Mouse (Mus musculus): ENCODE data around the gene Slc2a9.

The Slc2a9 gene

DNA sequence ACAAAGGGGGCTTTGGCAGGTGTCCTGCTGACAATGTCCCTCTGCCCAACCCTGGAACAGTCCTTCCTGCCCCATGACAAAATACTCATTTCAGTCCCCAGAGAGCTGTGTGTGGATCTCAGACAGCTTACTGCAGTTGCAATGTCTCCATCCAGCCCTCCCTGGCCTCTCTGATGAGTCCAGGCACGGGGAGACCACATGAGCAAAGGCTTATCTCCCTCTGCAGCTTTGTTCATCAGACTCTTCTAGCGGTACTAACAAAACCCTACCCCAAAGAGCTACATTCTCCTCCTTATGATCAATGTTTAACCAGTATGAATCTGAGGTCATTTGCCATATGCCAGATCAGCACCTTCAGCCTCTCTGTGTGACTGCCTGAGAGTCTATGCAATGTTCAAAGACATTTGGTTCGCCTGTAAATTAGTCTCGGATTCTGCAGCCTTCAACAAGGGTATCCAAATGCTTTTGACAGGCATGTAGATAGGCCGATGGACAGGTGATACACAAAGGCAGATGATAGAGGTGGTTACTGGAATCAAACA, 36.3 kb downstream of the Slc2a9 start:
- no peak for DNase-seq

DNA sequence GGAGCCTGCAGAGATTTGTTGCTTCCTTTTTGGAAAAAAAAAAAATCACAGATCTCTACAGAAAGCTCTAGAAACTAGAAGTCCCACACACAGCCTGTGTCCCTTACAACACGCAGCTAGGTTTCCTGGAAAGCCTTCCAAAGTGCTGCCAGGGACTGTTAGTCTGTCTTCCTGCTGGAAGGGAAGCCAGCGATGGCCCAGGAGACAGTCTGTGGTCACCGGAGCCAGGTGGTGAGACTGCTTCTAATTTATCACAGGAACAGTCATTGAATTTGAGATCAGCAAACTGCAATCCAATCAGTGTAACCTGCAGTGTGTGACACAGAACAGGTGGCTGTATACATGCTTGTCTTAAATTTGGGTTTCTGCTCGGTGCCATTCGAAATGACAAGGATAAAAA, 41.7 kb downstream of the Slc2a9 start:
- no peak for DNase-seq

DNA sequence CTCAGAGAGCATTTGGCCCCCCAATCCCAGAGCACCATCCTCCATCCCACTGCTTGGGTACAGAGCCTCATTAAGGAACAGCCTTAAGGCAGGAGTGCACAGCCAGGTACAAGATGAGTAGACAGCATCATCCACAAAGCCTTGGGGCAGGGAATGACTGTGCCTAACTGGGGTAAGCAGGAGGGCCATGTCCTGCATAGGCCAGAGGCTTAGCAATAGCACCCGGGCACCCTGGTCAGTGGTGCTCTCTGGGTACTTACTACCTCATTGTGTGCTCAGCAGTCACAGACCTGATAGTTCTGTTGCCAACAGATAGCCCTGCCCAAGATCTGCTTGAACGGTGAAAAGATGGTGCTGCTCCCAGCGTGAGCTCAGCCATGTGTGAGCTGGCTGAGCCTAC, 52.0 kb downstream of the Slc2a9 start:
- DNase-seq = no peak

DNA sequence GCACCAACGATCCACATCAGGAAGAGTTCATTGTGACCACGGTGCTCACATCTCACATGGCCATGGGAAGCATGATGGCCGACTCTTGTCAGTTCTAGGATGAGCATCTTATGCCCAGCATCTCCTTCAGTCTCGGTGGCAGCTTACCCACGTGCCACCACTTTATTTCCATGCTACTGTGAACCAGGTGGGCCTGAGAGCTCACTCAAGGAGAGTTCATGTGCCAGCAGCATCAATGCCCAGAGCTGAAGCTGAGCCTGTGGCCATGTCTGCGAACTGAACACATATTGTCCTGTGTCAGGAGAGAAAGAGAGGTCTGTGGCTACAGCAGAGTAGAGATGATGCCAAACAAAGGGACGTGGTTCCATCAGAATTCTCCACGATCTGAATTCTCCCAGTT, 53.3 kb downstream of the Slc2a9 start:
- DNase-seq = no peak

DNA sequence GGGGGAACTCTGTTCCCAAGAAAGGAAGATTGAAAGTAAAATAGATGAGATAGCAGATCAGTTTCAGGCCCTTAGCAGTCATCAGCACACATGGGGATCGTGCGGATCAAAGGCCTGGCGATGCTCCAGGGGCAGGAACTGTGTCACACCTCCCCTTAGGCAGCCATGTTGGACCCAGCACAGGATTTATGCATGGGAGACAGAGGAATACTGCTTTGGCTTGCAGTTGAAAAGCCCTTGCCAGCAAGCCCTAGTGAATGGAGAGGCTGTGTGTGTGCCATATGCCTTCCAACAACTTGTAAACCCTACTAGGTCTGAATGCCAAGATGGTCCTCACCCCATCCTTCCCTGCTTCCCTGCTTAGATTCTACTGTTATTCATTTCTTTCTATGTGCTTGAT, 54.8 kb downstream of the Slc2a9 start:
- no peak for DNase-seq

DNA sequence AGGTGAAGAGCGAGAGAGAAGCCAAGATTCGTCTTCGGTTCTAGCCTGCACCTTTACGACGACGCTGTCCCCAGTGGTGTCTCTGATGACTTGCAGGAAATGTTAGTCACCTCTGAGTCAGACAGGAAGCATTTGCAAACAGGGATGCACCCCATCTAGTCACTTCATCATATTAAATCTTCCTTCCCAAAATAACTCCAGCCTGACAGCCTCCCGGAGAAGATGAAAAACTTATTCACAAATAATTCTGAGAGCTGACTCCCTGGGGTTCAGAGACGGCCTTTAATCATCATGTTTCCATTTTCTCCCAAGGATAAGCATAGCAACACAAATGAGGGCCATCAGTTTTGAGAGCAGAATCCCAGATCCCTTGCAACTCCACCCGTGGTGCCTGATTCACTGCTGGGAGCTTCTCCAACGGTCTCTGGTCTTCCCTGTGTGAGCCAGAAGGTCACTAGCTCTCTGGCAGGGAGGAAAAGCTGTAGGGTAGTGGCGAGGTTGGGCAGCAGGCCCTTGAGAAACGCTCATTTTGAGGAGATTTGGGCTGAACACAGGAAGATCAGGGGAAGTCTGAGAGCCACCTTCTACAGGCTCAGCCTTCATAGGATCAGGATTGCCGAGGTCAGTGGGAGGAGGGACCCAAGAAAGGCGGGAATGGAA, 56.5 kb downstream of the Slc2a9 start:
- DNase-seq = no peak

DNA sequence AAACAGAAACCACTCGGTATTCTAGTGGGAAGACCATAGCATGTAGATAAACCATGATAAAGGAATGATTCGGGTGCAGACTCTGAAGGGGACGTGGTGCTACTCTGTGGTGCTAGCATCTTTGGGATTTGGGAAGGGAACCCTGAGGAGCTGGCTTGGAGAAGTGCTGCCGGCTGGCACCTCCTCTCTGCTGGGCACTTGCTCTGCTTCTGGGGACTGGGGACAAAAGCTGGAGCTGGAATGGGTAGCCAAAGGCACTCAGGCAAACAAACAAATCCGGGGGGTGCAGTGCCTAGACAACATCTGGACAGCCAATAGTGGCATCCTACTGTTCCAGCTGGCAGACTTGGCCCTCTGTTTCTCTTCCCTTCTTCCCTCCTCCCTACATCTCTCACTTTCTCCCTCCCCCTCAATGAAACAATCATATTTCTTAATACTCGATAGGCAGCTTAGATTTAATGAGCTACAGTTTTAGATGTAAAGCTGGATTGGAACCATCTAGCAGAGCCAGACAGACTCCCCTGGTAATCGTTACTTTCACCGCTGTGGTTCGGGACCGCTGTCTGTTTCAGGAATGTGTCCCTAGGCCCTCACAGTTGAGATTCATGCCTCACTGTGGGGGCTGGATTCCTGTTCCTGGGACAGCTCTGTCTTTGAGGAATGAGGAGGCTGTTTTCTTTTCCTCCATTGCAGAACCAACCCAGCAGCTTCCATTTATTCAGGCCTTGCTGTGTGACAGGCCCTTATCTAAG, 61.7 kb downstream of the Slc2a9 start:
- DNase-seq = no peak

DNA sequence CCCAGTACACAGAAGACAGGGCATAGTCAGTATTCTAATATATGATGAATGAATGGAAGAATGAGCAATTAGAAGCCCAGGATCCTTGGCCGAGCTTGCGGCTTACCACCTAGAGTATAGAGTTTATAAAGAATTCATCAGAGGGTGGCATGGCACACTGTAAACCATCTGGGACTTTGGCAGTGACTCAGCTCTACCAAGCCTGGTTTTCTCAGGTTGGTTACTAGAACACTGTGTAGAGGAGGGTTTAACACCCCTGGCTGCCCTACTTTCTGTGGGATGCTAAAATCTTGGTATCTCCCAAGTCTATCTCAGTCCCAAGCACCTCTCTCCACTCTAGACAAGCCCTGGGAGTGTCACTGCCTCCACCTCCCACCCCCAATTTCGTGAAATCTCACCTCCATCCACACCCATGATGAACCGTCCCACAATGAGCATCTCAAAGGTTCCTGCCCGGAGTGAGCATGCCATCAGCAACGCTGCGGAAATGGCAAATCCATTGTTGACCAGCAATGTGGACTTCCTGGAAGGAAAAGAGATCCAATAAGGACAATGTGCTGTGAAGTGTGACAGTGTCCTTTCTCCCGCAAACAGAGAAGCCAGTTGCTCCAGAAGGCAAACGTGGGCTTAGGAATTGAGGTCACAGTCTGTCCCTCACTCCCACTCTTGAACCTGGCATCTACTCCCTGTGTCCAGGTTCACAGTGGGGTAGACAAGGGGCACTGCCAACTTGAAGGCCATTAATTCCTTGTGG, 62.5 kb downstream of the Slc2a9 start:
- DNase-seq = no peak

DNA sequence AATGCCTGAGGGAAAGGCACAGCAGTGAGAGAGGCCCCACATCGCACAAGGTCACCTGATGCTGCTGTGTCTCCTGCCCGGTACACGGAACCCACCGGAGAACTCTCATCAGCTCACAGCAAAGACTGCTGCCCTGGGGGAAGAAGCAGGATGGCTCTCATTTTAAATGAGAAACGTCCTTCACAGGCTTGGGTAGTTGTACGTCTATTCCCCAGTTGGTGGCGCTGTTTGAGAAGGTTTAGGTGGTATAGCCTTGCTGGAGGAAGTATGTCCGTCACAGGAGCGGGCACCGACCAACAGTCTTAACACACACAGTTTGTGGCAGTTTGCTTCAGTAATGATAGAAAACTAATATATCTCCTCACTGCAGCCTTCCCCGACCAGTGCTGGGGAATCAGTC, 66.3 kb downstream of the Slc2a9 start:
- no peak for DNase-seq

DNA sequence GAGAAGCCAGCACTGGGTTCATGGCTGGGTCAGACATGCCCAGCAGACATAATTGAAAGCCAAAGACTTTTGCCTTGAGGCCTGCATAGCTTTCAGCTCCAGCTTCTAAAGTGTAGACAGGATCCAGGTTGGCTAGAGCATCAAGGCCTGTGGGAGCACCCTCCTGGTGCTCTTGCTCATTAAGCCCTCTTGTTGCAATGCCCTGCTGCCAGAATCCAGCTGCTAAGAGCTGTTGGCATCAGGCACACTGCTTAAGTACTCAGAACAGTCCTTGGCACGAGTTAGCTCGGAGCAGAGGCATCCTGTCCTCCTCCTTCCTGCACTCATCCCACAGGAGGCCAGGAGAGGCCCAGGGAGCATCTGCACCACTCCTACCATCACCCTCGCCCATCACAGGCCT, 68.1 kb downstream of the Slc2a9 start:
- no peak for DNase-seq

DNA sequence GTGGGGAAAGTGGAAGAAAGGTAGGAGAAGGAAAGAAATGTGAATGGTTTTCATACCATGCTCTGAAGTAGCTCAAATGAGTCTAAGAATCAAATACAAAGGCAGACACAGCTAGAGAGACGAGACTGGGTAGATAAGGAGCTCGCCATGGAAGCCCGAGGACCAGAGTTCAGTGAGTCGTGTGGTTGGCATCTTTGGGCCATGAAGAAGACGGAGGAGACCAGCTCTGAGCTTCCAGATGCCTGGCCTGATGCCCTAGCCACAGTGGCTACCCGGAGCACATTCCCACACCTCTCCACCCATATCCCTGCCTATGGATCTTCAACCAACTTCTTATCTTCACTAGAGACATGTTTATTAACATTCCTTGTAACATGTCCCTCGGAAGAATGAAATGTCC, 71.7 kb downstream of the Slc2a9 start:
- no peak for DNase-seq

DNA sequence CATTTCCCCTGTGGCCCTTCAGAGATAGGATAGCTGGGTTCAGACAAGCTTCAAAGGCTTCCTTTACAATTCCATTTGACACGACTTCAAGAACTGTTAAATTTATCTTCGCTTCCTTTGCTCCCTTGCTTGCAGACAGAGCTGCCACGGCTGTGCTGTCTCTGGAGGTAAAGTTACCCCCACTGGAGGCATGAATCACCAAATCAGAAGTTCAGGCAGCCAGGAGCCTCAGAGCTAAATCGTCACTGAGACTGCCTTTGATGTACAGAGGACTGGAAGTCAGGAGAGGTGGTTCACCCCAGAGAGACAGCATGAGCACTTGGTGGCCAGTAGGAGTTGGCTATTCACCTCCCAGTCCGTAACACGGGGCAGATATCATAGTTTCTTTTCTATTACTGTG, 73.8 kb downstream of the Slc2a9 start:
- DNase-seq = no peak

DNA sequence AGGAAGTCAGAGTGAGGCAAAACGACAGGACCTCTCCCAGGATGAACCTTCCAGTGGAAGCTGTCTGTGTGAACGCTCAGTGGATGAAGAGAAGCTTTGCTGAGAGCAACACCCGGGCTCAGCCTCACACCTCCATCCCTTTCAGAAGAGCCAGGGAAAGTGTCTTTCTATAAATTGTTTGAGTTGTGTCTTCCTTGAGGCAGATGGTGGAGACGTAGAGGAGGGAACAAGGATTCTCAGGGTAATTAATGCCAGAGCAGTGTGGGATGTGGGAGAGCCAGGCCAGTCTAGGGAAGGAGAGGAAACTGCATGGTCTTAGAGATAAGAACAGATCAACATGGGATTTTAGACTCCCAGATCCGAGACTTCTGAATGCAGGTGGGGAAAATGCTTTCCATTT, 75.2 kb downstream of the Slc2a9 start:
- DNase-seq = no peak

DNA sequence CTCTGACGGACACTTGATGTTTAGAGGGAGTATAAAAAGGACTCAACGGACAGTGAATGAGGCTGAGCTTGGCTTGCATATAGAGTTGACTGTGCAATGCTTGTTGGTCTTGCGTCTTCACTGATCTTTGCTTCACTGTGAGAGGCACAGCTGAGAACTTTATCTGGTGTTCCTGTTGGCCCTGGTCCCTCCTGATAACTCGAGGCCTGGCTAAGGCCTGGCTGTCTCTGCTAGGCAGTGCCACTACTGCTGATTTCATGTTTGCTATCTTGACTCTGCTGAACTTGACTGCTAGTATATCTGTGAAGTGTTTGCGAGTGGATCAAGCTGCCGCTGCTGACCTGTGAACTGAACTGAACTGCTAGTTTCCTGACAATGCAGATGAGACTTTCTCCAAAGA, 77.4 kb downstream of the Slc2a9 start:
- no peak for DNase-seq

DNA sequence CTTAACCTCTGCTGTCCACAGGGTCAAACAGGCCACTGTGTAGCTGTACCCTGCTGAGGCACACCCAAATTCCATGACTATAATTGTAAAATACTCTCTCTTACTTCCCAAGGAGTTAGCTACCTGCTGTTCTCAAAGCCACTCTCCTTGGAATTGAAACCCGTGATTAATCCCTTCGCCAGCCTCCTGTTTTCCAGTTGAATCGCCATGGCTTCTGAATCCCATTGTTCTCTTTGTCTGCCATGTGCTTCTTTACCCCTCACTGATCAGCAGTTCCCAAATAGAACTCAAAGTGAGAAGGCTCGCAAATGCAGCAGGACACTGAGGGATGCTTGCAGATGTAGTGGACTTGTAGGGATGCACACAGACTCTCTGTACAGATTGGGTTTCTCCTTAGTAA, 80.5 kb downstream of the Slc2a9 start:
- no peak for DNase-seq

DNA sequence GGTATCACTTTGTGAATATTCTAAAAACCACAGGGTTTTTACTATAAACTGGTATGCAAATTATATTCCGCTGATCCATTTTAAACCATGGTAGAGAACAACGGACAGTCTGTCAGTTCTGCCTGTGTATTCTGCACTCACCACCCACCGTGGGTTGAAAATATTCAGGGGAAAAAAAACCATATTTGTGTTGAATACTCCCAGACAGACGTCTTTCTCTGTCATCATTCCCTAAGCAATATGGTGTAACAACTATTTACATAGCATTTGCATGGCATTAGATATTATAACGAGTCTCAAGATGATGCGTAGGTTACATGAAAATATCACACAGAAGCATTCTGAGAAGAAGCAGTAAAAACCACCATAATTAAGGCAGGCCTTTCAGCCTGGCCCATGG, 84.1 kb downstream of the Slc2a9 start:
- DNase-seq = peak; percentile 47

DNA sequence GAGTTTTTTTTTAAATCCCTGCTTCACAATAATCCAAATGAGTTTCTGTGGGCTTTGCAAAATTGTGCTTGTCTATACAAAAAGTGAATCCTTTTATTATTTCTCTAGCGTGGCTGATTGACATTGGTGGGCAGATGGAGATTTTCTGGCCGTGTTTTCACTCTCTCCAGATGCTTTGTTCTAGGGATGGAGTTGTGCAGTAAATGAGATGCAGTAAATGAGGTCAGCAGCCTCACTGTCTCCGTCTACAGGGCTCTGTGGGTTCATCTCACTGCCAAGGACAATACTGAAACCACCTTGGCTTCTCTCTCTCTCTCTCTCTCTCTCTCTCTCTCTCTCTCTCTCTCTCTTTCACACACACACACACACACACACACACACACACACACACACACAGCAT, 99.3 kb downstream of the Slc2a9 start:
- no peak for DNase-seq

DNA sequence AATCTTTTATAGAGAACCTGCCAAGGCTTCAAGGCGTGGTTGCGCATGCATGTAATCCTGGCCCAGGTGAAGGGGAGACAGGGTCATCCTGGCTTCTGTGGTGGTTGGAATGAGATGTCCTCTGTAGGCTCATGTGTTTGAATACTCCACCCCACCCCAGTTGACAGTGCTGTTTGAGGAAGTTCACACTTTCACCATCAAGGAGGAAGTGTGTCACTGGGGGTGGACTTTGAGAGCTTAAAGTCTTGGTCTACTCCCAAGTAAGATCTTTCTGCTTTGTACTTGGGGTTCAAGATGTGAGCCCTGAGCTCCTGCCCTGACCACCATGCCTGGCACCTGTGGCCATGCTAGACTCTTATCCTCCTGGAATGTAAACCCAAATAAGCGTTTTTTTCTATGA, 100.7 kb downstream of the Slc2a9 start:
- no peak for DNase-seq

DNA sequence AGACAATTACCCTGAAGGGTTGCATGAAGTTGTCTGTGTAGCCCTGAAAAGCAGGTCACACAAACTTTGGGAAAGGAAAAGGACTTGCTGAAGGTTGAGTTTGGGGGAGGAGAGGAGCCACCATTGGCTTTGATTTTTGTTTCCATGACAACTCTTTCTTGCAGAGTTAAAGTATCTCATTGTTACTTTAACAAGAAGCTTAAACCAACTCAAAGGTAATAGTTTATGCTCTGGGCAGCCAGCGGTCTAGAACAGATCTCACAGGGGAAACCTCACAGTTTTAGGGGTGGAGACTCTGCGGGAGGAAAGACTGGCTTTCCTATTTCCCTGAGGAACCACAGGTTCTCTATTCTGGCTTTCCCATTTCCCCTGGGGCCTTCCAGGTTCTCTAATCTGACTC, 114.1 kb downstream of the Slc2a9 start:
- DNase-seq = no peak

DNA sequence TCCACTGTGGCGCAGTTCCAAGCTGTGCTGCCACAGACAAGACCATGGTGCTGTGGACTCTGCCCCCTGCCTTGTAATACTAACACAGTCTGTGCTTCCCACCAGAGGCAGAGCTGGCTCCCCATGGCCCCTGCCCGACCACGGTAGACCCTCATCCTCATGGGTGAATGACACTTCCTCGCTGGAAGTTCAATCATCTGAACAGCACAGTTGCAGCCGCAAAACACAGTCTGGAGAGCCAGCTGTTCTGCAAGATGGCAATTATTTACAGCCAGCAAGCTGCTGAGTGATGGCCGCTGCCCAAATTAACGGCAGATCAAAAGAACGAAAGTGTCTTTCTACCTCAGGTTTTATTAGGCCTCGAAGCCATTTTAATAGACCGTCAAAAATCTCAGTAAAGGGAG, 114.5 kb downstream of the Slc2a9 start:
- DNase-seq = peak; percentile 61

DNA sequence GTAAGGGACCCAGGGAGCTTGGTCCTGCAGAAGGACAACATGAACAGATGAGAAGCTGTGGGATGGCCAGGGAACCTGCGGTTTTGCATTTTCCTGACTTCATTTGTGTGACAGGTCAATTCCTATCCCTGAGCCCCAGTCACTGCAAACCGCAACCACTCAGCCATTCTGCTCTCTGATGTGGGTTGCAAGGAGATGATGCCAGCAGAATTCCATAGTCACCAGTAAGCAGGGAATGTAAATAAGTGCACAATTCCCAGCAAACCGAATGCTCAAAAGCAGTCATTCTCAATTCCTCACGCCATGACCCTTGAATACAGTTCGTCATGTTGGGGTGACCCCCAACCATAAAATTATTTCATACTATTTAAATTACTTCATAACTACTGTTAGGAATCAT, 123.0 kb downstream of the Slc2a9 start:
- DNase-seq = no peak

DNA sequence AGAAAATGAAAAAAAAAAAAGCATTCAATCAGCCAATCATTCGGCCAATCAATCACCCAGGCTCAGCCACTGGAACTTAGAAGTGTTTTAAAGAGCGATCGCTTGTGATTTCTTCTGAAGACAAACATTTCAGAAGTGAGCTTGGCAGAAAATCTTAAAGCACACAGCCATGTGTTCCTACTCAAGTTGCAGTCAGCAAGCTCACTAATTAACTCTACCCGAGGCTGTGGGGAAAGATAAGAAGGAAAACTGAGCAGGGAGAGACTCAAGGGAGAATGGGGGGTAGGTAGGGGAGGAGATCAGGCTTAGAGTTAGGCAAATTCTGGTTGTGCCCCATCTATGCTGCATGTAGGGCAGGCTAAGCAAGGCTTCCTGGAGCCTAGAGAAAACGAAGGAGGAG, 130.6 kb downstream of the Slc2a9 start:
- DNase-seq = no peak

DNA sequence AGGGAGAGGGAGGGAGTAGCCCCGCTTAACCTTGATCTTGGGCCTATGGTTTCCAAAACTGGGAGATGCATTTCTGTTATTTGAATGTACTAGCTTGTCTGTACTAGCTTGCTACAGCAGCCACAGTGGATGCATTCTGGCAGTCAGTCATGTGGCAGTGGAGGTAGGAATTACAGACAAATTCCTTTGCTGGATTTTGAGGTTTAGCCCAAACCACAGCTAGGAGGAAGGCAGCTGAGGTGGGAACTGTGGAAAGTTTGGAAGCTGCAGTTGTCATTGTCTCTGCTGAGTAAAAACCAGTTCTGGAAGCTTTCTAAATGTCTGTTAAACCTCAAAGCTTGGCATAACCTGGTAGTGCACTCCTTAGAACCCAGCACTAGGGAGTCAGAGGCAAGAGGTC, 131.6 kb downstream of the Slc2a9 start:
- no peak for DNase-seq

Measured in layer of hippocampus, adult 9-11 months (tissue).